Mouse (Mus musculus) small intestine, adult 2 months (tissue): ENCODE data around the gene Flnb.

ENCODE experiments used
- CTCF ChIP-seq: fragments of 200-500 bp; IDR thresholded peaks from 2 replicates; pipeline ENCODE4 v1.5.1; 2012; ENCODE audit warnings: low read depth, mild to moderate bottlenecking, control low read depth, inconsistent platforms, low read length, moderate library complexity, mixed read lengths; ENCODE audit not compliant: insufficient replicate concordance, insufficient read length; ENCODE audit errors: extremely low read depth
- POLR2A ChIP-seq: fragments of 200-500 bp; IDR thresholded peaks from 2 replicates; pipeline ENCODE4 v1.6.1; 2012; ENCODE audit warnings: low read depth, mild to moderate bottlenecking, control low read depth, inconsistent platforms, low read length, moderate library complexity

DNA sequence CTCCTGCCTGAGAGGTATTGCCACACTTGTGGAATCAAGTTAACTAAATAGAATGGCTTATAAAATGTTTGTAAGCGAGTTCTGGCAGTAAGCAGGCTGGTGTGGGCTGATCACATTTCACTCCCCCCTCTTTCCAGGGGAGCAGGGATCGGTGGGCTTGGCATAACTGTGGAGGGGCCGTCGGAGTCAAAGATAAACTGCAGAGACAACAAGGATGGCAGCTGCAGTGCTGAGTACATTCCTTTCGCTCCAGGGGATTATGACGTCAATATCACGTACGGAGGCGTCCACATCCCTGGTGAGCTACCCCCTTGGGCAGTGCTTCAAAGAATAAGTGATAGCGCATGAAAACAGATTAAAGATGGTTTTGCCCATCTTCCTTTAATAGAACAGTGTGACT is 91.7 kb downstream of the Flnb start:
- TF ChIP-seq POLR2A (no peak), CTCF (no peak)
